Mouse (Mus musculus): ENCODE results near the gene Zfp212.

DNA sequence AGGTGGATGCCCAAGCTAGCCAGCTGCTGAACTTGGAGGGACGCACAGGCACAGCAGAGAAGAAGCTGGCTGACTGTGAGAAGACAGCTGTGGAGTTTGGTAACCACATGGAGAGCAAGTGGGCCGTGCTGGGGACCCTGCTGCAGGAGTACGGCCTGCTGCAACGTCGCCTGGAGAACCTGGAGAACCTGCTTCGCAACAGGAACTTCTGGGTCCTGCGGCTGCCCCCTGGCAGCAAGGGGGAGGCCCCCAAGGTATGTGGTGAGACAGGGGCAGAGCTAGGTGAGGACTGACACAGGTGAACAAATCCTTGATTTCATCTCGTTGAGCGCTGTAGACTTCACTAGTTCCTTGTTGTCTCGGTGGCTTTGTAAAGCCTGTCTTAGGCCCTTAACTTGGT lies 40.1 kb upstream of the Zfp212 start:
- TF ChIP-seq CTCF (IDR thresholded peaks at IDR 0.05; ENCODE audit: borderline replicate concordance, extremely low read depth, insufficient read depth, insufficient read length) (no peak), POLR2A (IDR thresholded peaks at IDR 0.05; ENCODE audit: borderline replicate concordance, extremely low read depth, insufficient read depth, insufficient read length, poor library complexity, severe bottlenecking) (no peak)

Data from brain, embryonic 14.5 days (tissue).